Mouse (Mus musculus) stomach, embryonic 14.5 days (tissue): ENCODE measurements around the gene Gm29797. TPM values are rescaled to one million over a fixed set of nuclear protein-coding genes. Genes with fewer than 3 reads are reported as not detected.

ENCODE experiments used
- ATAC-seq: fragments of 200-750 bp; cut with Nextera tagmentation; 2 replicates; pipeline ENCODE4 v1.8.0; 2017; ENCODE audit warnings: low read depth, moderate TSS enrichment; ENCODE audit not compliant: insufficient number of reproducible peaks, insufficient read depth, low FRiP score
- H3K27ac ChIP-seq: fragments of 300-500 bp; sonication (generic); 2 replicates; pipeline ENCODE4 v1.5.1; 2014; ENCODE audit warnings: mild to moderate bottlenecking, low read length, moderate library complexity, mixed read lengths
- H3K27me3 ChIP-seq: fragments of 300-500 bp; sonication (generic); 2 replicates; pipeline ENCODE4 v1.6.1; 2014; ENCODE audit warnings: low read length, control low read depth, mixed read lengths; ENCODE audit not compliant: control insufficient read depth, insufficient read depth
- H3K36me3 ChIP-seq: fragments of 300-500 bp; sonication (generic); 2 replicates; pipeline ENCODE4 v1.6.1; 2014; ENCODE audit warnings: mild to moderate bottlenecking, control low read depth, low read length, moderate library complexity, mixed read lengths; ENCODE audit not compliant: control insufficient read depth, insufficient read depth
- H3K4me1 ChIP-seq: fragments of 300-500 bp; sonication (generic); 2 replicates; pipeline ENCODE4 v1.6.1; 2014; ENCODE audit warnings: low read length, control low read depth, mixed read lengths; ENCODE audit not compliant: control insufficient read depth, insufficient read depth
- H3K4me2 ChIP-seq: fragments of 300-500 bp; sonication (generic); replicated peaks from 2 replicates; pipeline ENCODE4 v1.6.1; 2014; ENCODE audit warnings: low read depth, low read length, control low read depth
- H3K4me3 ChIP-seq: fragments of 300-500 bp; sonication (generic); 2 replicates; pipeline ENCODE4 v1.5.1; 2014; ENCODE audit warnings: low read depth, low read length, control low read depth
- H3K9ac ChIP-seq: fragments of 300-500 bp; sonication (generic); replicated peaks from 2 replicates; pipeline ENCODE4 v1.6.1; 2014; ENCODE audit warnings: low read depth, mild to moderate bottlenecking, control low read depth, low read length, moderate library complexity, mixed read lengths
- H3K9me3 ChIP-seq: fragments of 300-500 bp; sonication (generic); 2 replicates; pipeline ENCODE4 v1.6.1; 2016; ENCODE audit warnings: low read depth, low read length, control low read depth; ENCODE audit not compliant: control insufficient read depth
- WGBS: fragments of 180-500 bp; shearing (Covaris S2); extraction: QIAGEN DNeasy Blood & Tissue Kit; methylation state at CpG from one replicate; pipeline ENCODE4 v1.1.7; 2014; 5-methylcytosine and 5-hydroxymethylcytosine counted together
- polyA plus RNA-seq: library from polyadenylated mRNA; unstranded; fragments of >200 nt; fragmentation: Nextera tagmentation; extraction: Ambion mirVana; gene quantifications from 2 replicates; pipeline ENCODE4 v1.2.1, GENCODE M21; 2014

The Gm29797 gene
- polyA plus RNA-seq, 1 experiment from 2014 or later = not detected

- Histone ChIP-seq H3K27ac (no peak overlapping the region), H3K9me3 (no peaks in the 10 kb centered on the region), H3K36me3 (peaks cover 16% of the 10 kb centered on the region), H3K27me3 (no peaks in the 10 kb centered on the region), H3K4me3 (no peak overlapping the region), H3K9ac (no peak overlapping the region), H3K4me2 (no peak overlapping the region), H3K4me1 (0 out of 2 replicates have a peak, but pooled peaks cover 8% of the 10 kb centered on the region)
- WGBS = 56% methylated on average over 4 of the region's 4 CpGs
- ATAC-seq = no peak
These were observed 26.5 kb downstream of the Gm29797 start for GRCm38 (mm10) chr2:181683381-181683780.

DNA sequence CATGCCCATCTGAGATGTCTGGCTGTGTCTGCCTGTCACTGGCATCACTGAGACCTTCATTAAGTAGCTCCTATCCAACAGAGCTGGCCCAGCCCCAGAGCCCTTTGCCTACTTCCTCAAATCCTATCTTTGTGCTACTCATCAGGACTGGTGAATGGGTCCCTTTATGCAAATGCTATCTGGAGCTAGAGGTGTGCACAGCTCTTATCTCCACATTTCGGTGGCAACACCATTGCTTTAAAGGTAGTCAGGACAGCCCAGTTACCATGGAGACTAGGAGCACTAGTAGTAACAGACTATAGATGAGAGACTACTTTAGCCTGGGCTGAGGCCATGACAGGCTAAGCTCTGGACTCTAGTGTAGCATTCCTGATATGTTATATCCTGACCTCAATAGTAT, 27.9 kb downstream of the Gm29797 start:
- H3K9ac ChIP-seq = no peak overlapping the region
- ATAC-seq = no peak
- peaks cover 26% of the 10 kb centered on the region for H3K36me3 ChIP-seq
- no peak overlapping the region for H3K4me2 ChIP-seq
- no peaks in the 10 kb centered on the region for H3K27me3 ChIP-seq
- H3K4me3 ChIP-seq = no peak overlapping the region
- H3K4me1 ChIP-seq = 0 out of 2 replicates have a peak, but pooled peaks cover 8% of the 10 kb centered on the region
- 76% methylated on average over 1 of the region's 1 CpGs for WGBS
- no peaks in the 10 kb centered on the region for H3K9me3 ChIP-seq
- H3K27ac ChIP-seq = no peak overlapping the region

- Histone ChIP-seq H3K36me3 (peaks cover 26% of the 10 kb centered on the region), H3K9ac (no peak overlapping the region), H3K9me3 (no peaks in the 10 kb centered on the region), H3K4me3 (no peak overlapping the region), H3K4me2 (no peak overlapping the region), H3K27ac (no peak overlapping the region), H3K27me3 (no peaks in the 10 kb centered on the region), H3K4me1 (0 out of 2 replicates have a peak, but pooled peaks cover 6% of the 10 kb centered on the region)
- 92% methylated on average over 4 of the region's 4 CpGs for WGBS
- no peak for ATAC-seq
These were observed 28.9 kb downstream of the Gm29797 start for GRCm38 (mm10) chr2:181685686-181686085.

GRCm38 (mm10) chr2:181687586-181687985, 30.8 kb downstream of the Gm29797 start:
- ATAC-seq = no peak
- Histone ChIP-seq H3K4me1 (peaks cover 2% of the 10 kb centered on the region; the same call in 1 of the 2 replicates), H3K4me2 (no peak overlapping the region), H3K36me3 (peaks cover 26% of the 10 kb centered on the region), H3K4me3 (no peak overlapping the region), H3K9me3 (no peaks in the 10 kb centered on the region), H3K9ac (no peak overlapping the region), H3K27ac (no peak overlapping the region), H3K27me3 (no peaks in the 10 kb centered on the region)
- 93% methylated on average over 8 of the region's 8 CpGs for WGBS

DNA sequence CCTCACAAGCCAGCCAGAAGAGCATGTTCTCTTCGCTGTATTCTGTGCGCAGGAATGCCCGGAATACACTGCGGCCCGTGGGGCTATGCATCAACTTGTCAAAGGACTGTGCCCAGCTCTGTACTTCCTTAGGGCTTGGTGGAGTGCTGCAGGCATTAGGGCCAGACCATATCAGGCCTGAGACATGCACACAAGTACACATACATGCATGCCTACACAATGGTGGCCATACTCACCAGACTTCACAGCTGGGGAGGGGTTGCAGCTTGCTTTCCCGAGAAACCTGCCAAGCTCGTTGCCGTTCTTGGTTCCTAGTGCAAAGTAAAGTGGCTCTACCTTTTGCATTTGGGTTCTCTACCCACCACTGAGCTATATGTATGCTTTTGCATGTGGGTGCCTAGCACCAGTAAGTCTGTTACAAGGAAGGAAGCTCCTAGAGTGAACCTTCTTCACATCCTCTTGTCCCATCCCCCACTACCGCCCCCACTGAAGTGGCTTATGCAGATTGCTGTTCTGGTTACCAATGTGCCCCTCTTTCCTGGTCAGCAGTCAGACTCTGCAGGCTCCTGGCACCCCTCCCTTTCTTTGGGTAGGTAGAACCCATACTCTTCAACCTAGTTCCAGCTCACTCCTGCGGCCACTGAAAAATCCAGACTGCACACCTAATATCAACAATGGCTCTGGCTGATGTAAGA, 32.8 kb downstream of the Gm29797 start:
- Histone ChIP-seq H3K4me1 (peaks cover 10% of the 10 kb centered on the region; the same call in 1 of the 2 replicates), H3K9ac (no peak overlapping the region), H3K36me3 (peaks cover 26% of the 10 kb centered on the region), H3K27me3 (no peaks in the 10 kb centered on the region), H3K27ac (no peak overlapping the region), H3K4me3 (no peak overlapping the region), H3K4me2 (no peak overlapping the region), H3K9me3 (no peaks in the 10 kb centered on the region)
- ATAC-seq = no peak
- WGBS = 88% methylated on average over 10 of the region's 10 CpGs

DNA sequence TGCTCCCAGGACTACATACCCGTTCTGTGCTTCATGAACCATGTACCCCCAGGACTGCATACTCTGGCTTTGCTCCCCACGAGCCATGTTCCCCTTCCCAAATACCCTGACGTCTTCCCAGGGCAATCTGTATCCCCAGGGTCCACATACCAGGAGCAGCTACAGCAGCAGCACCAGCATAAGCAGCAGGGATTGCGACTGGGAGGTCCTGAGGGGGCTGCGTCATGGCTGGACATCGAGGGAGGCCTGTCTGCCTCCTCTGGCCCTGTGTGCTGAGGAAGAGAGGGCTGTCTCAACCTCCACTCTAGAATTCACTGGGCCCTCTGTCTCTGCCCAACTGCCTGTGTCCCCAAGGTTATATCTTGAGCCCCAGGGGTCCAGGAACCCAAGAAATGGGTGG, 34.2 kb downstream of the Gm29797 start:
- Histone ChIP-seq H3K36me3 (peaks cover 26% of the 10 kb centered on the region), H3K9me3 (no peaks in the 10 kb centered on the region), H3K27me3 (0 out of 2 replicates have a peak, but pooled peaks cover 2% of the 10 kb centered on the region), H3K4me3 (no peak overlapping the region), H3K27ac (no peak overlapping the region), H3K4me2 (no peak overlapping the region), H3K4me1 (peaks cover 11% of the 10 kb centered on the region; the same call in 1 of the 2 replicates), H3K9ac (no peak overlapping the region)
- 88% methylated on average over 6 of the region's 6 CpGs for WGBS
- no peak for ATAC-seq

GRCm38 (mm10) chr2:181691571-181691970, 34.7 kb downstream of the Gm29797 start:
- peaks cover 21% of the 10 kb centered on the region for H3K36me3 ChIP-seq
- 0 out of 2 replicates have a peak, but pooled peaks cover 2% of the 10 kb centered on the region for H3K27me3 ChIP-seq
- H3K4me1 ChIP-seq = peaks cover 11% of the 10 kb centered on the region; the same call in 1 of the 2 replicates
- ATAC-seq = no peak
- H3K9me3 ChIP-seq = no peaks in the 10 kb centered on the region
- H3K9ac ChIP-seq = no peak overlapping the region
- H3K4me3 ChIP-seq = no peak overlapping the region
- H3K27ac ChIP-seq = no peak overlapping the region
- H3K4me2 ChIP-seq = no peak overlapping the region
- 85% methylated on average over 4 of the region's 4 CpGs for WGBS

DNA sequence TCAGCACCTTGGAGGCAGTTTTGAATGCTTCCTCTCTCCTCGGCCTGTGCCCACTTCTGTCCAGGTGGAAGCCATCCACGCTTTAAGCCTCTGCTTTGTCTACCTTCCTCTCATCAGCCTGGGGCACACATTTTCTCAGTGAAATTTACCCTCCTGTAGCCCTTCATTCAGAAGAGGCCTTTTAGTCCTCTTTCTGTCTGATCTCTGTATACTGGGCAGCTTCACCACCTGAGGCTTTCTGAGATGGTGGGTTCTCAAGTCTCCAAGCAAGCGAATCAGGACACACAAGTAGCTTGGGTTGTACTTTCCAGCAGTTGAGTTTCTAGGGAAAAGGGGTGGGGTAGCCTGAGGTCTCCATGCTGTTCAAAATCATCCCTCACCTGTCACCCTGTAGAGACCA, 35.5 kb downstream of the Gm29797 start:
- Histone ChIP-seq H3K4me2 (peak overlapping the region; percentile 88), H3K27ac (no peak overlapping the region), H3K9ac (no peak overlapping the region), H3K36me3 (peaks cover 20% of the 10 kb centered on the region), H3K4me3 (peak overlapping the region; percentile 59; the same call in 1 of the 2 replicates), H3K4me1 (peaks cover 11% of the 10 kb centered on the region; the same call in 1 of the 2 replicates), H3K9me3 (no peaks in the 10 kb centered on the region), H3K27me3 (0 out of 2 replicates have a peak, but pooled peaks cover 2% of the 10 kb centered on the region)
- 80% methylated on average over 3 of the region's 3 CpGs for whole genome bisulfite sequencing
- no peak for ATAC-seq
